In genomic region chr6:101981656-101982055, GRCm38 (mm10) we compare ENCODE assay signal across 28 mouse cellular contexts.
DNase-seq lines count a peak whose midpoint lies in the region; TF ChIP-seq lines count a peak whose summit lies in the region.
"Had no signal": no experiment of that assay in that cellular context is flagged by ENCODE, and none has a peak within 500 bp of the region (broad histone marks: within the 10 kb centered on the region; RNA-seq: fewer than 3 reads in every experiment).

No protein-coding gene starts in this region.

- no peak overlapping the region for H3K4me3 ChIP-seq in ES-E14 (ENCODE audit: insufficient read depth in 1 of 2, low read depth in 1 of 2, low read length in 2 of 2, poor library complexity in 1 of 2, severe bottlenecking in 1 of 2)
- no peak overlapping the region for H3K4me3 ChIP-seq in embryonic facial prominence, embryonic 10.5 days
- no peak overlapping the region for H3K4me3 ChIP-seq in gastrocnemius, adult 2 months
- H3K4me3 ChIP-seq: embryonic facial prominence, embryonic 12.5 days; embryonic facial prominence, embryonic 15.5 days; heart, adult 2 months; heart, embryonic 10.5 days had no signal

- no peaks in the 10 kb centered on the region; a peak in 1 of 4 replicates for H3K4me1 ChIP-seq in ES-E14 (ENCODE audit: control insufficient read depth in 2 of 2, insufficient read depth in 2 of 2, low read length in 2 of 2, poor library complexity in 1 of 2)
- H3K4me1 ChIP-seq in embryonic facial prominence, embryonic 10.5 days: no peaks in the 10 kb centered on the region
- H3K4me1 ChIP-seq: embryonic facial prominence, embryonic 12.5 days; embryonic facial prominence, embryonic 15.5 days; heart, embryonic 10.5 days had no signal

- intact Hi-C loops in gastrocnemius, adult 2 months (cut with DNase I): no loop called here
- intact Hi-C loops in heart, postnatal 14 days (cut with DNase I): no loop called here

- no peak for TF ChIP-seq CTCF in gastrocnemius, adult 2 months (IDR thresholded peaks at IDR 0.05)

- DNase-seq in 416B (ENCODE audit: low read depth) (peak; percentile 3), ES-E14 (ENCODE audit: low read depth, low spot score) (no peak)
- DNase-seq in embryonic facial prominence, embryonic 10.5 days (ENCODE audit: low spot score): peak; percentile 8
- peak; percentile 13 for DNase-seq in mesoderm, embryonic 11.5 days (ENCODE audit: low read depth, low spot score)
- no peak for DNase-seq in gastrocnemius, adult 2 months
- no peak for DNase-seq in heart, postnatal 14 days
- DNase-seq in lung, postnatal 36 days: no peak
- DNase-seq: adrenal gland, postnatal 14 days; B cell, adult 2 months; cerebellum, adult 11 months; cerebellum, adult 8-10 months; cerebellum, postnatal 10 days; cerebellum, postnatal 36 days; embryo, embryonic 11 days; forebrain, postnatal 0 days; gastrocnemius, postnatal 10 days; gastrocnemius, postnatal 36 days; heart, adult 2 months; heart, postnatal 36 days; kidney, adult 18-20 months had no signal

- H3K27ac ChIP-seq in ES-E14 (ENCODE audit: insufficient read depth, low read depth, low read length, poor library complexity, severe bottlenecking): peak overlapping the region; percentile 55; the same call in 1 of the 2 replicates
- no peak overlapping the region for H3K27ac ChIP-seq in embryonic facial prominence, embryonic 10.5 days (replicated peaks)
- no peak overlapping the region for H3K27ac ChIP-seq in gastrocnemius, adult 2 months
- H3K27ac ChIP-seq: embryonic facial prominence, embryonic 12.5 days; embryonic facial prominence, embryonic 15.5 days; heart, adult 2 months; heart, embryonic 10.5 days; hindbrain, embryonic 14.5 days; hindbrain, postnatal 0 days had no signal

- no peak overlapping the region for H3K9ac ChIP-seq in ES-E14 (ENCODE audit: insufficient read depth, low read depth, low read length, poor library complexity, severe bottlenecking)
- H3K9ac ChIP-seq: embryonic facial prominence, embryonic 12.5 days; embryonic facial prominence, embryonic 15.5 days; forebrain, postnatal 0 days; hindbrain, embryonic 14.5 days had no signal

- H3K36me3 ChIP-seq in ES-E14 (ENCODE audit: control insufficient read depth, insufficient read depth, low read length, poor library complexity, severe bottlenecking): no peaks in the 10 kb centered on the region
- H3K36me3 ChIP-seq in embryonic facial prominence, embryonic 10.5 days (replicated peaks): no peaks in the 10 kb centered on the region
- H3K36me3 ChIP-seq: embryonic facial prominence, embryonic 12.5 days; embryonic facial prominence, embryonic 15.5 days; G1E; heart, embryonic 10.5 days had no signal

- 70% methylated on average over 1 of the region's 1 CpGs for WGBS in embryonic facial prominence, embryonic 10.5 days

- no peaks in the 10 kb centered on the region for H3K9me3 ChIP-seq in ES-E14 (ENCODE audit: control insufficient read depth, insufficient read depth, low read depth, low read length)
- no peaks in the 10 kb centered on the region for H3K9me3 ChIP-seq in embryonic facial prominence, embryonic 10.5 days
- H3K9me3 ChIP-seq: embryonic facial prominence, embryonic 12.5 days; embryonic facial prominence, embryonic 15.5 days; heart, embryonic 10.5 days had no signal

- no peaks in the 10 kb centered on the region for H3K27me3 ChIP-seq in embryonic facial prominence, embryonic 10.5 days (replicated peaks; ENCODE audit: low read depth, poor library complexity, severe bottlenecking)
- H3K27me3 ChIP-seq: CH12.LX; embryonic facial prominence, embryonic 12.5 days; embryonic facial prominence, embryonic 15.5 days; Patski had no signal

- in situ Hi-C loops in ES-E14 (cut with MboI; ENCODE audit: low sequenced_read_pairs in 2 of 2, unreplicated experiment in 2 of 2): no loop called here

TF ChIP-seq in ES-E14, 5 proteins besides CTCF, POLR2A, EP300 and RAD21:
- no peak for TF ChIP-seq ZC3H11A (IDR thresholded peaks at IDR 0.05; ENCODE audit: borderline replicate concordance, low read depth, low read length)
- TF ChIP-seq MAFK (IDR thresholded peaks at IDR 0.05; ENCODE audit: insufficient read depth, low read depth, low read length): no peak

Comparison
In these comparisons a context has a peak if more than half of its experiments do, and no peak if none do; other contexts are left out.
1. DNase-seq: peak in 416B (single experiment), embryonic facial prominence, embryonic 10.5 days (single experiment) and mesoderm, embryonic 11.5 days (single experiment); none in ES-E14 (single experiment), gastrocnemius, adult 2 months (single experiment), heart, postnatal 14 days (0 of 2) and lung, postnatal 36 days (single experiment).